Mouse (Mus musculus) embryonic facial prominence, embryonic 15.5 days (tissue): ENCODE measurements around the gene Plxnb2. TPM values are rescaled to one million over a fixed set of nuclear protein-coding genes. Genes with fewer than 3 reads are reported as not detected.

Source experiments
- ATAC-seq: fragments of 200-750 bp; cut with Nextera tagmentation; 2 replicates; pipeline ENCODE4 v1.8.0; 2017; ENCODE audit warnings: low read depth, moderate TSS enrichment; ENCODE audit not compliant: insufficient number of reproducible peaks, low FRiP score, low TSS enrichment
- H3K27ac ChIP-seq: fragments of 300-500 bp; sonication (generic); replicated peaks from 2 replicates; pipeline ENCODE4 v1.5.1; 2015; ENCODE audit warnings: mild to moderate bottlenecking, inconsistent platforms
- H3K27me3 ChIP-seq: fragments of 300-500 bp; sonication (generic); 2 replicates; pipeline ENCODE4 v1.6.1; 2015; ENCODE audit warnings: inconsistent platforms
- H3K36me3 ChIP-seq: fragments of 300-500 bp; sonication (generic); 2 replicates; pipeline ENCODE4 v1.6.1; 2015; ENCODE audit warnings: mild to moderate bottlenecking, inconsistent platforms
- H3K4me1 ChIP-seq: fragments of 300-500 bp; sonication (generic); 2 replicates; pipeline ENCODE4 v1.6.1; 2015; ENCODE audit warnings: inconsistent platforms
- H3K4me2 ChIP-seq: fragments of 300-500 bp; sonication (generic); replicated peaks from 2 replicates; pipeline ENCODE4 v1.6.1; 2015; ENCODE audit warnings: mild to moderate bottlenecking, inconsistent platforms
- H3K4me3 ChIP-seq: fragments of 300-500 bp; sonication (generic); replicated peaks from 2 replicates; pipeline ENCODE4 v1.5.1; 2015; ENCODE audit warnings: mild to moderate bottlenecking, inconsistent platforms
- H3K9ac ChIP-seq: fragments of 300-500 bp; sonication (generic); 2 replicates; pipeline ENCODE4 v1.6.1; 2015; ENCODE audit warnings: inconsistent platforms
- H3K9me3 ChIP-seq: fragments of 300-500 bp; sonication (generic); replicated peaks from 2 replicates; pipeline ENCODE4 v1.6.1; 2016; ENCODE audit warnings: inconsistent platforms
- WGBS: fragments of 180-500 bp; shearing (Covaris S2); methylation state at CpG from one replicate; pipeline ENCODE4 v1.1.7; 2015; 5-methylcytosine and 5-hydroxymethylcytosine counted together
- polyA plus RNA-seq: library from polyadenylated mRNA; unstranded; fragments of >200 nt; fragmentation: Nextera tagmentation; extraction: Ambion mirVana; gene quantifications from 2 replicates; pipeline ENCODE4 v1.2.1, GENCODE M21; 2015

Plxnb2 gene
- polyA plus RNA-seq, 1 experiment from 2014 or later: 161 TPM

GRCm38 (mm10) chr15:89140048-89140658 lies 40.4 kb downstream of the Plxnb2 start:
- Histone ChIP-seq H3K9me3 (no peaks in the 10 kb centered on the region), H3K27ac (peak overlapping the region; percentile 44; the same call in 1 of the 2 replicates), H3K4me1 (peaks cover 20% of the 10 kb centered on the region), H3K36me3 (no peaks in the 10 kb centered on the region), H3K4me2 (peak overlapping the region; percentile 92), H3K9ac (no peak overlapping the region), H3K4me3 (peak overlapping the region; percentile 49), H3K27me3 (peaks cover 49% of the 10 kb centered on the region)
- WGBS: under 1% methylated on average over 53 of the region's 53 CpGs
- peak; percentile 26; the same call in 1 of the 2 replicates for ATAC-seq

- no peak overlapping the region for H3K4me3 ChIP-seq
- ATAC-seq: no peak
- no peaks in the 10 kb centered on the region for H3K36me3 ChIP-seq
- no peaks in the 10 kb centered on the region for H3K9me3 ChIP-seq
- H3K27ac ChIP-seq: no peak overlapping the region
- 95% methylated on average over 6 of the region's 6 CpGs for WGBS
- H3K27me3 ChIP-seq: peaks cover 49% of the 10 kb centered on the region
- H3K4me1 ChIP-seq: peaks cover 20% of the 10 kb centered on the region
- H3K9ac ChIP-seq: no peak overlapping the region
- no peak overlapping the region for H3K4me2 ChIP-seq
These were observed 42.1 kb downstream of the Plxnb2 start for GRCm38 (mm10) chr15:89138531-89138930.

- Histone ChIP-seq H3K4me2 (no peak overlapping the region), H3K9ac (no peak overlapping the region), H3K9me3 (no peaks in the 10 kb centered on the region), H3K27ac (no peak overlapping the region), H3K27me3 (peaks cover 49% of the 10 kb centered on the region), H3K4me1 (peaks cover 20% of the 10 kb centered on the region), H3K36me3 (no peaks in the 10 kb centered on the region), H3K4me3 (no peak overlapping the region)
- no peak for ATAC-seq
- WGBS: 81% methylated on average over 7 of the region's 7 CpGs
These were observed 42.6 kb downstream of the Plxnb2 start for GRCm38 (mm10) chr15:89138046-89138405.

DNA sequence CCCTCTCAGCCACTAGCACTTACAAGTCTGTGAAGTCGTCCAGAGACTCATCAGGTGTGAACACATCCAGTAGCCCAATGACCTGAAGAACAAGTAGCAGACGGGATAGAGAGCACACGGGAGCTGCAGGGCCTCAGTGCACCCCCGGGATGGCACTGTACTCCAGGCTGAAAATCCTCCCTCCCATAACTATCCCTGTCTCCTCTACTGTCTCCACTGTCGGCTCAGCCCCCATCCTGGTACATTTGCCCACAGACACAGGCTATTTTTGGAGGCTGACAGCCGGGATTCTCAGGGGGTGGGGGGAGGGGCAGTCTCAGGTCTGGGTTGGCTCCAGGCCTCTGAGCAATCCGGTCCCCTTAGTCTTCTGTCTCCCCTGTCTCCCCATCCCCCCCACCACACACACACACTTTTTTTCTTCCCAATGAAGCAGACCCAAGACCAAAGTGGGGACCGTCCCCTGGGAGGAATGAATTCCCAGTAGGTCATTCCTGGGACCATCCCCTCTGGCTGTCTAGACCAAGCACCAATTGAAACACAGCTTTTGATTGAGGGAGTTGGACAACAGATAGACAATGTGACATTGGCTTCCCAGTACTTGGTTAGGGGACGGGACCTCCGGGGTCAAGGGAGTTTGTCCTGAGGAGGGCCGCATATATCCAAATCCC lies 43.1 kb downstream of the Plxnb2 start:
- no peak overlapping the region for H3K27ac ChIP-seq
- no peak overlapping the region for H3K9ac ChIP-seq
- H3K4me1 ChIP-seq: peaks cover 20% of the 10 kb centered on the region
- WGBS: 56% methylated on average over 11 of the region's 11 CpGs
- H3K36me3 ChIP-seq: no peaks in the 10 kb centered on the region
- no peaks in the 10 kb centered on the region for H3K9me3 ChIP-seq
- H3K4me3 ChIP-seq: no peak overlapping the region
- no peak overlapping the region for H3K4me2 ChIP-seq
- ATAC-seq: no peak
- peaks cover 46% of the 10 kb centered on the region for H3K27me3 ChIP-seq

GRCm38 (mm10) chr15:89136461-89137155 lies 44.0 kb downstream of the Plxnb2 start:
- no peak for ATAC-seq
- H3K4me1 ChIP-seq: peaks cover 20% of the 10 kb centered on the region
- H3K4me3 ChIP-seq: no peak overlapping the region
- no peak overlapping the region for H3K9ac ChIP-seq
- no peak overlapping the region for H3K4me2 ChIP-seq
- no peaks in the 10 kb centered on the region for H3K36me3 ChIP-seq
- peaks cover 37% of the 10 kb centered on the region for H3K27me3 ChIP-seq
- no peak overlapping the region for H3K27ac ChIP-seq
- 96% methylated on average over 5 of the region's 5 CpGs for WGBS
- no peaks in the 10 kb centered on the region for H3K9me3 ChIP-seq

- Histone ChIP-seq H3K36me3 (no peaks in the 10 kb centered on the region), H3K4me1 (peaks cover 15% of the 10 kb centered on the region), H3K27ac (no peak overlapping the region), H3K27me3 (no peaks in the 10 kb centered on the region), H3K9me3 (no peaks in the 10 kb centered on the region), H3K4me3 (no peak overlapping the region), H3K4me2 (no peak overlapping the region), H3K9ac (no peak overlapping the region)
- 76% methylated on average over 3 of the region's 3 CpGs for WGBS
- ATAC-seq: no peak
These were observed 49.3 kb downstream of the Plxnb2 start for GRCm38 (mm10) chr15:89131316-89131715.

- peaks cover 15% of the 10 kb centered on the region for H3K4me1 ChIP-seq
- no peak overlapping the region for H3K9ac ChIP-seq
- no peak overlapping the region for H3K4me3 ChIP-seq
- no peaks in the 10 kb centered on the region for H3K9me3 ChIP-seq
- no peak overlapping the region for H3K27ac ChIP-seq
- H3K4me2 ChIP-seq: no peak overlapping the region
- no peak for ATAC-seq
- no peaks in the 10 kb centered on the region for H3K27me3 ChIP-seq
- 0 out of 2 replicates have a peak, but pooled peaks cover 9% of the 10 kb centered on the region for H3K36me3 ChIP-seq
These were observed 50.3 kb downstream of the Plxnb2 start for GRCm38 (mm10) chr15:89130245-89130644.

DNA sequence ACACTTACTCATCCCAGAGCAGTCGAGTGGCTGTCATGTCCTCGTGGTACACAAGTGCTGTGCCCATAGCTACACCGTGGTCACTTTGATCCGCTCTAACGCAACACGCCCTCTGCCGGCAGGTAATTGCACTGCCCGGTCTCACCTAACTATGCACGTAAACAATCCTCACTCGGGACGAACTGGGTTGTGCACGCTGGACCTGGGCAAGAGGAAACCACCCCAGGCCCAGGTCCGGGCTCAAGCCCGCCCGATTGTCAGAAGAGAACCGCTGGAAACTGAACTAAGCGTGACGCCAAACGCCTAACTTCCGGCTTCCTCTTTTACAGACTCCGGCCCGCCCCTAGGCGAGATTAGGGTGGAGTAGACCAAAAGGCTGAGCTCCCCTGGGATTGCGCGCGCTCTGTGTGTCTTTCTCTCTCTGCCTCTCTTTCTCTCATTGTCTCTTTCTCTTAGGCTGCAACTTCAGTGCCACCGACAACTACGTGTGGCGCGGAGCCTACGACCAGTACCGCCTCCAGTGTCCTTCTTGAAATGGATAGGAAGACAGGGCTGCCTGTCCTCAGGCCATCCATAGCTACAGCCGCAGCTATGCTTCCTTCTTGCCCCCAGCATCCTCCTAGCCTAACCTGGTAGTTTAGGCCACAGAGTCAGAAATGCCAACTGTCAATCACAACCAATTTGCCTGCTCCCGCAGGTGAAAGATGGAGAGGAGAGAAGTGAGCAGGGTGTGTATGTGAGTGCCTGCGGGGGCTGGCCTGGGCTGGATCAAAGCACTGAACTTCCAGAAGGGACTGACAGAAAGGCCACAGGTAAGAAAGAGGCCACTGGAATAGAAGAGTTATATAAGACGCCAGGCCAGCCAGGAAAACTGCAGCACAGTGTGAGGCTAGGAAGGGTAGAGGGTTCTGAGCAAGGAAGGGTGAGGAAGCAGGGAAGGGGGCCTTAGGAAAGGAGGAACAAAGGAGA lies 51.9 kb downstream of the Plxnb2 start, which contains the start of gene Hdac10:
TSS of gene Hdac10 (minus strand) at position 319 of the 969 bp plus-strand sequence.
- H3K9me3 ChIP-seq: no peaks in the 10 kb centered on the region
- no peaks in the 10 kb centered on the region for H3K27me3 ChIP-seq
- 3% methylated on average over 36 of the region's 36 CpGs for WGBS
- H3K4me2 ChIP-seq: peak within 1 kb of the TSS; percentile 89
- H3K9ac ChIP-seq: peak within 1 kb of the TSS; percentile 64
- ATAC-seq: peak; percentile 84
- H3K36me3 ChIP-seq: peaks cover 13% of the 10 kb centered on the region; the same call in 1 of the 2 replicates
- peak within 1 kb of the TSS; percentile 83 for H3K27ac ChIP-seq
- H3K4me3 ChIP-seq: peak within 1 kb of the TSS; percentile 71
- peaks cover 21% of the 10 kb centered on the region for H3K4me1 ChIP-seq

GRCm38 (mm10) chr15:89127364-89127940 lies 53.1 kb downstream of the Plxnb2 start:
- Histone ChIP-seq H3K9me3 (no peaks in the 10 kb centered on the region), H3K4me2 (peak overlapping the region; percentile 89), H3K27ac (no peak overlapping the region), H3K27me3 (no peaks in the 10 kb centered on the region), H3K36me3 (peaks cover 13% of the 10 kb centered on the region; the same call in 1 of the 2 replicates), H3K9ac (peak overlapping the region; percentile 64; the same call in 1 of the 2 replicates), H3K4me1 (peaks cover 27% of the 10 kb centered on the region), H3K4me3 (peak overlapping the region; percentile 71)
- ATAC-seq: no peak
- 83% methylated on average over 8 of the region's 8 CpGs for WGBS

GRCm38 (mm10) chr15:89126622-89127021 lies 54.0 kb downstream of the Plxnb2 start:
- 83% methylated on average over 8 of the region's 8 CpGs for WGBS

More at GRCm38 (mm10) chr15:89126622-89127021, 54.0 kb downstream of the Plxnb2 start:
- Histone ChIP-seq H3K4me3 (no peak overlapping the region), H3K9me3 (no peaks in the 10 kb centered on the region), H3K4me1 (peaks cover 35% of the 10 kb centered on the region), H3K4me2 (no peak overlapping the region), H3K27ac (no peak overlapping the region), H3K36me3 (peaks cover 13% of the 10 kb centered on the region; the same call in 1 of the 2 replicates), H3K9ac (no peak overlapping the region), H3K27me3 (no peaks in the 10 kb centered on the region)
- ATAC-seq: no peak
